Mouse (Mus musculus): ENCODE results near the gene Gm10644. TPM values are rescaled to one million over a fixed set of nuclear protein-coding genes. Genes with fewer than 3 reads are reported as not detected.
"Not testable (repeated sequence)": the region's sequence is repeated elsewhere in the genome, so short reads cannot be mapped to it uniquely, and the experiment has no call there.

Gene Gm10644
- polyA plus RNA-seq, 1 experiment from 2014 or later, result 1.0 TPM

GRCm38 (mm10) chr8:83996567-83997505 is 41.8 kb upstream of the Gm10644 start:
- Histone ChIP-seq H3K36me3 (replicated peaks) (peaks cover 62% of the 10 kb centered on the region), H3K4me1 (peaks cover 42% of the 10 kb centered on the region), H3K9me3 (no peaks in the 10 kb centered on the region), H3K27ac (replicated peaks) (peak overlapping the region; percentile 96), H3K27me3 (replicated peaks; ENCODE audit: low read depth, poor library complexity, severe bottlenecking) (peaks cover 30% of the 10 kb centered on the region), H3K4me3 (peak overlapping the region; percentile 87)
- WGBS, result under 1% methylated on average over 84 of the region's 103 CpGs
- peak; percentile 95 for DNase-seq (ENCODE audit: low spot score)

GRCm38 (mm10) chr8:83995973-83996372 is 41.0 kb upstream of the Gm10644 start:
- DNase-seq (ENCODE audit: low spot score), result no peak
- Histone ChIP-seq H3K27me3 (replicated peaks; ENCODE audit: low read depth, poor library complexity, severe bottlenecking) (peaks cover 21% of the 10 kb centered on the region), H3K4me3 (peak overlapping the region; percentile 87), H3K27ac (replicated peaks) (peak overlapping the region; percentile 96), H3K9me3 (no peaks in the 10 kb centered on the region), H3K4me1 (peaks cover 34% of the 10 kb centered on the region), H3K36me3 (replicated peaks) (peaks cover 62% of the 10 kb centered on the region)
- WGBS, result 10% methylated on average over 12 of the region's 12 CpGs

GRCm38 (mm10) chr8:83994030-83994429 is 39.0 kb upstream of the Gm10644 start:
- no peak overlapping the region for H3K27ac ChIP-seq (replicated peaks)
- WGBS, result 88% methylated on average over 3 of the region's 3 CpGs

GRCm38 (mm10) chr8:83992488-83992887 is 37.5 kb upstream of the Gm10644 start:
- no peak for DNase-seq (ENCODE audit: low spot score)
- Histone ChIP-seq H3K9me3 (no peaks in the 10 kb centered on the region), H3K27ac (replicated peaks) (no peak overlapping the region), H3K4me1 (peaks cover 12% of the 10 kb centered on the region), H3K4me3 (no peak overlapping the region), H3K27me3 (replicated peaks; ENCODE audit: low read depth, poor library complexity, severe bottlenecking) (no peaks in the 10 kb centered on the region; the same call in none of the 2 replicates), H3K36me3 (replicated peaks) (peaks cover 76% of the 10 kb centered on the region)
- 81% methylated on average over 2 of the region's 2 CpGs for WGBS

More at GRCm38 (mm10) chr8:83994030-83994429, 39.0 kb upstream of the Gm10644 start:
- peaks cover 19% of the 10 kb centered on the region for H3K4me1 ChIP-seq
- no peak for DNase-seq (ENCODE audit: low spot score)
- H3K27me3 ChIP-seq (replicated peaks; ENCODE audit: low read depth, poor library complexity, severe bottlenecking), result peaks cover 2% of the 10 kb centered on the region
- no peaks in the 10 kb centered on the region for H3K9me3 ChIP-seq
- no peak overlapping the region for H3K4me3 ChIP-seq
- peaks cover 62% of the 10 kb centered on the region for H3K36me3 ChIP-seq (replicated peaks)

GRCm38 (mm10) chr8:83990170-83990569 is 35.2 kb upstream of the Gm10644 start:
- Histone ChIP-seq H3K27me3 (replicated peaks; ENCODE audit: low read depth, poor library complexity, severe bottlenecking) (no peaks in the 10 kb centered on the region; the same call in none of the 2 replicates), H3K36me3 (replicated peaks) (peaks cover 97% of the 10 kb centered on the region), H3K9me3 (no peaks in the 10 kb centered on the region), H3K4me3 (no peak overlapping the region), H3K27ac (replicated peaks) (no peak overlapping the region), H3K4me1 (no peaks in the 10 kb centered on the region)
- whole genome bisulfite sequencing, result 93% methylated on average over 14 of the region's 14 CpGs
- DNase-seq (ENCODE audit: low spot score), result no peak

- Histone ChIP-seq H3K9me3 (no peaks in the 10 kb centered on the region), H3K27me3 (replicated peaks; ENCODE audit: low read depth, poor library complexity, severe bottlenecking) (no peaks in the 10 kb centered on the region), H3K4me3 (no peak overlapping the region), H3K27ac (replicated peaks) (no peak overlapping the region), H3K4me1 (no peaks in the 10 kb centered on the region), H3K36me3 (replicated peaks) (peaks cover 97% of the 10 kb centered on the region)
- WGBS, result 87% methylated on average over 7 of the region's 7 CpGs
- no peak for DNase-seq (ENCODE audit: low spot score)
These were observed 34.2 kb upstream of the Gm10644 start for GRCm38 (mm10) chr8:83989243-83989642.

GRCm38 (mm10) chr8:83983222-83983621 is 28.2 kb upstream of the Gm10644 start:
- not testable (repeated sequence) for H3K9me3 ChIP-seq; H3K27ac ChIP-seq (replicated peaks); DNase-seq (ENCODE audit: low spot score); H3K4me3 ChIP-seq; H3K27me3 ChIP-seq (replicated peaks; ENCODE audit: low read depth, poor library complexity, severe bottlenecking); H3K4me1 ChIP-seq
- WGBS, result 93% methylated on average over 2 of the region's 2 CpGs
- peaks cover 99% of the 10 kb centered on the region for H3K36me3 ChIP-seq (replicated peaks)

GRCm38 (mm10) chr8:83982449-83982848 is 27.4 kb upstream of the Gm10644 start:
- no peak for DNase-seq (ENCODE audit: low spot score)
- Histone ChIP-seq H3K4me1 (peaks cover 10% of the 10 kb centered on the region), H3K27ac (replicated peaks) (no peak overlapping the region), H3K9me3 (no peaks in the 10 kb centered on the region), H3K27me3 (replicated peaks; ENCODE audit: low read depth, poor library complexity, severe bottlenecking) (no peaks in the 10 kb centered on the region), H3K36me3 (replicated peaks) (peaks cover 98% of the 10 kb centered on the region), H3K4me3 (no peak overlapping the region)
- 82% methylated on average over 4 of the region's 4 CpGs for WGBS

GRCm38 (mm10) chr8:83981533-83981932 is 26.5 kb upstream of the Gm10644 start:
- no peaks in the 10 kb centered on the region for H3K9me3 ChIP-seq
- peaks cover 90% of the 10 kb centered on the region for H3K36me3 ChIP-seq (replicated peaks)
- 94% methylated on average over 7 of the region's 7 CpGs for WGBS
- H3K4me1 ChIP-seq, result peaks cover 19% of the 10 kb centered on the region
- H3K27ac ChIP-seq (replicated peaks), result no peak overlapping the region
- H3K27me3 ChIP-seq (replicated peaks; ENCODE audit: low read depth, poor library complexity, severe bottlenecking), result no peaks in the 10 kb centered on the region
- no peak for DNase-seq (ENCODE audit: low spot score)
- no peak overlapping the region for H3K4me3 ChIP-seq

- Histone ChIP-seq H3K4me3 (no peak overlapping the region), H3K27me3 (replicated peaks; ENCODE audit: low read depth, poor library complexity, severe bottlenecking) (no peaks in the 10 kb centered on the region), H3K9me3 (no peaks in the 10 kb centered on the region), H3K36me3 (replicated peaks) (peaks cover 83% of the 10 kb centered on the region), H3K27ac (replicated peaks) (no peak overlapping the region), H3K4me1 (peaks cover 21% of the 10 kb centered on the region)
- WGBS, result 82% methylated on average over 8 of the region's 8 CpGs
- DNase-seq (ENCODE audit: low spot score), result no peak
These were observed 25.8 kb upstream of the Gm10644 start for GRCm38 (mm10) chr8:83980845-83981244.

GRCm38 (mm10) chr8:83980250-83980649 is 25.2 kb upstream of the Gm10644 start:
- no peak overlapping the region for H3K4me3 ChIP-seq
- no peak for DNase-seq (ENCODE audit: low spot score)
- H3K4me1 ChIP-seq, result peaks cover 21% of the 10 kb centered on the region
- H3K27me3 ChIP-seq (replicated peaks; ENCODE audit: low read depth, poor library complexity, severe bottlenecking), result no peaks in the 10 kb centered on the region
- WGBS, result 90% methylated on average over 1 of the region's 1 CpGs
- H3K27ac ChIP-seq (replicated peaks), result no peak overlapping the region
- H3K36me3 ChIP-seq (replicated peaks), result peaks cover 78% of the 10 kb centered on the region
- H3K9me3 ChIP-seq, result no peaks in the 10 kb centered on the region

GRCm38 (mm10) chr8:83978200-83978599 is 23.2 kb upstream of the Gm10644 start:
- DNase-seq (ENCODE audit: low spot score), result no peak
- Histone ChIP-seq H3K27me3 (replicated peaks; ENCODE audit: low read depth, poor library complexity, severe bottlenecking) (no peaks in the 10 kb centered on the region), H3K36me3 (replicated peaks) (peaks cover 62% of the 10 kb centered on the region), H3K4me1 (peaks cover 38% of the 10 kb centered on the region), H3K27ac (replicated peaks) (peak overlapping the region; percentile 32; the same call in 1 of the 2 replicates), H3K9me3 (no peaks in the 10 kb centered on the region), H3K4me3 (peak overlapping the region; percentile 28; the same call in 1 of the 2 replicates)
- WGBS, result 80% methylated on average over 9 of the region's 9 CpGs

GRCm38 (mm10) chr8:83977646-83978045 is 22.6 kb upstream of the Gm10644 start:
- peak overlapping the region; percentile 28; the same call in 1 of the 2 replicates for H3K4me3 ChIP-seq
- peaks cover 56% of the 10 kb centered on the region for H3K36me3 ChIP-seq (replicated peaks)
- 55% methylated on average over 6 of the region's 6 CpGs for WGBS
- peaks cover 38% of the 10 kb centered on the region for H3K4me1 ChIP-seq
- no peak for DNase-seq (ENCODE audit: low spot score)
- no peaks in the 10 kb centered on the region for H3K27me3 ChIP-seq (replicated peaks; ENCODE audit: low read depth, poor library complexity, severe bottlenecking)
- peak overlapping the region; percentile 41; the same call in 1 of the 2 replicates for H3K27ac ChIP-seq (replicated peaks)
- no peaks in the 10 kb centered on the region for H3K9me3 ChIP-seq
